Mouse (Mus musculus) spleen, adult 2 months (tissue): ENCODE measurements around the gene Olfr551.

Experiments
- CTCF ChIP-seq: fragments of 200-500 bp; IDR thresholded peaks from 2 replicates; pipeline ENCODE4 v1.5.1; 2011; ENCODE audit warnings: mild to moderate bottlenecking, inconsistent platforms; ENCODE audit not compliant: insufficient read depth, insufficient read length, insufficient replicate concordance; ENCODE audit errors: extremely low read depth
- POLR2A ChIP-seq: fragments of 200-500 bp; IDR thresholded peaks from 2 replicates; pipeline ENCODE4 v1.6.1; 2011; ENCODE audit warnings: low read depth, low read length, inconsistent platforms

- TF ChIP-seq CTCF, result no peak
- TF ChIP-seq POLR2A, result no peak
Measured at GRCm38 (mm10) chr7:102541251-102541650, 50.4 kb downstream of the Olfr551 start.
